Mouse (Mus musculus) lung, postnatal 0 days (tissue): ENCODE measurements at regions not wholly inside any gene's neighbourhood (a gene's known extent, or its start where the extent isn't known, plus 50 kb on each side); places are given as distances from the start of the nearest gene placed in this dataset.

Source experiments
- CTCF ChIP-seq: IDR thresholded peaks from 2 replicates; pipeline ENCODE4 v1.5.1; 2016; ENCODE audit warnings: antibody characterized with exemption, mild to moderate bottlenecking
- EP300 ChIP-seq: IDR thresholded peaks from 2 replicates; pipeline ENCODE4 v1.6.1; 2016; ENCODE audit warnings: antibody characterized with exemption, mild to moderate bottlenecking, control low read depth

DNA sequence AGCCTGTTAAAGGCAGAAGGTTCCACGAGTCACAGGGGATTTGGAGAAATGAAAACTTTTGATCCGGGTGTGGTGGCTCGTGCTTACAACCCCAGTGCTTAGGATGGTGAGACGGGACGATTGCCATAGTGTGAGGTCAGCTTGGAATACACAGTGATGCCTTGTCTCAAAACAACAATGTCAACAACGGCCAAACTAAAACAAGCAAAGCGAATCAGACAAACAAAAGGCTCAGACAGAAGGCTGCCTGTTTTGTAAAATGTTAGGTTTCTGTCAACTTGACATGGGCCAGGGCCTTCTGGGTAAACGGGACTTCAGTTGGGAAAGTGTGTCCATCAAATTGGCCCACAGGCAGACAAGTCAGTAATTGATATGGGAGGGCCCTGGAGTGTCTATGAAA is 201.6 kb downstream of the Etnk1 start:
- TF ChIP-seq CTCF (no peak), EP300 (no peak)
